Mouse (Mus musculus) c-Kit-positive CD71-negative TER-119-negative erythroid progenitor cells, embryonic 14.5 days (primary cell): ENCODE data around the gene Nck1.

ENCODE experiments used
- DNase-seq: peaks from one replicate; pipeline ENCODE4 v3.0.0-alpha.2; 2013; ENCODE audit warnings: low read depth

Gene Nck1

DNA sequence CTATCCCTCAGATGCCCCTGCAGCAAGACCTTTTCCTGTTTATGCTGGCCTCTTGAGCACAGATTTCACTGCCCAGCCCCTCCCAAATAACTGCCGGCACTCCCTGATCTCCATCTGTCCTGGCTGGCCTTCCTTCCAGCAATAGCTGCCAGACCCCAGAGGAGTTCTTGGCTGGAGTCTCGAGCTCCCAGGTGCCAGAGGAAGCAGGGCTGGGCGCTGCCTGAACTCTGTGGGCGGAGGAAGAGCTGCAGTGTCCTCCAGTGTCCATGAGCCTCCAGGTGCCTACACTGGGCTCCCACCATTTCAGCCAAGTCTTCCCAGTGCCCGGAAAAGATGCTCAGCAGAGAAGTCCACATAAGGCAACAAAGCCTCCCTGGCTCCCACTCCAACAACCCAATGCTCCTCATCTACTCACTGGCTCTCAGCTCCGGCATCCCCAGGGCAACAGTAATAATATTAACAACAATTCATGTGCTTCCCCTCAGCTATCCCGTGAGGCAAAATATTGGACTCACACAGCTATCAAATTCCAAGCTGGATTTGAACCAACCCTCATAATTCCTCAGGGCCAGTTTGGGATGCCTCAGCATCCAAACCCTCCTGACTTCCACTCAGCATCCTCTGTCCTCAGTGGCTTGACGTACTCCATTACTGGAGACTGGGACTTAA lies 74.9 kb downstream of the Nck1 start:
- DNase-seq, result no peak

DNA sequence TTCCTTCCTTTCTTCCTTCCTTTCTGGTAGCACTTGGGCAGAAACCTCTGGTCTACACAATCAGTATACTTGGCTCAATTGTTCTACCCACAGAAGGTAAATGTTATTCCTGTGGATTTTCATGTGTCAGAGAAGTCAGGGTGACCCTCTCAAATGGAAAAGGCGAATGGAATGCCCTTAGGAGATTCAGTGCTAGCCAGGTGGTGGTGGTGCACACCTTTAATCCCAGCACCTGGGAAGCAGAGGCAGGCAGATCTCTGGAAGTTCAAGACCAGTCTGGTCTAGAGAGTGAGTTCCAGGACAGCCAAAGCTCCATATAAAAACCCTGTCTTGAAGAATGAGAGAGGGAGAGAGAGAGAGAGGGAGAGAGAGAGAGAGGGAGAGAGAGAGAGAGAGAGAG lies 75.7 kb downstream of the Nck1 start:
- DNase-seq, result no peak

DNA sequence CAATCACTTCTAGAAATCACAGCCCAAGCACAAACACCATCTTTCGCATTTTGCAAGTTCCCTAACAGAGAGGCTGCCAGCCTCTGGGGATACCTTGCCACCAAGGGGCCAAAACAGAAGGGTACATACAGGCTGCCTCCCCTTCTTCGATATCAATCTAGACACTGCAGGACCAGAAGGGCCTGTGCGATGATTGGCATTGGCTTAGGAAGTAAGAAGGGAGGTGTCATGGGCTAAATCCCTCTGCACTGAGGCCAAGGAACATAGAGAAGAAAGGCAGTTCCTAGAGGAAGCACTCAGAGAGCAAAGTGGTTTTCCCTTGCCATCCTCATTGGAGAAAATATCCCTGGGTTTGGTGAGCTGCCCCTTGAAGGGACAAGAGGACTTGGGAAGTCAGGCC lies 76.3 kb downstream of the Nck1 start:
- no peak for DNase-seq

DNA sequence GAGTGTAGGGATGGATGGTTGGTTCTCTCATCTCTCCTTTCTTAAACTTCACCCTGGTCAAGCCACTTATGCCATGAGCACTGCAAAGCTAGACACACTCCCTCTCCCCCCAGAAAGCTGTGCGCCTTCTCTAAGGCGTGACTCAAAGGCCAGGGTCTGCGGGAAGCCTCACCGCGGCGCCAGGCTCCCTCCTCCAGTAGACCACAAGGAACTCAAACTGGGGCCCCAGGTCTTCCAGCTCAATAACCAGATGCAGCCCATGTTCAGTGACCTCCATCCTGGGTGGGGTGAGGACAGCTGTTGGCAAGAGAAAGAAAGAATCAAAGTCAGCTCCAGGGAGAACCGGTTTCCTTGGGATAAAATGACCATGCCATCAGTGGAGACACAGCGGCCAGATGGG lies 77.8 kb downstream of the Nck1 start:
- no peak for DNase-seq

DNA sequence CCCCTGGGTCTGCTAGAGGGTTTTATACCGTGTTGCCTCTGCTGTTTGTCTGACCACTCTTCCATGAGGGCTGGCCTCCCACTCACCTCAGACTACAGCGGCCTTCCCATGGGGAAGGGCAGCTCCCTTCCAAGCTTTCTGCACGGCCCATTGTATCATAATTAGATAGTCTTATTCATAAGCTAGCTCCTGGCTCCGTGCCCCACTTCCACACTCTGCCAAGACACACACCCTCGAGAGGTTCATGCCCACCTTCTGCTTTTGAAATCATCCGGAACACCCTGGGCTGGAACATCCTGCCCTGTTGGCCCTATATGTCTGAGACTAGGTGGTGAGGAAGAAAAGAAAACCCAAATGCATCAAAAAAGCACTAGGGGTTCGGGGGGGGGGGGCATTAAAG lies 78.3 kb downstream of the Nck1 start:
- DNase-seq, result no peak

DNA sequence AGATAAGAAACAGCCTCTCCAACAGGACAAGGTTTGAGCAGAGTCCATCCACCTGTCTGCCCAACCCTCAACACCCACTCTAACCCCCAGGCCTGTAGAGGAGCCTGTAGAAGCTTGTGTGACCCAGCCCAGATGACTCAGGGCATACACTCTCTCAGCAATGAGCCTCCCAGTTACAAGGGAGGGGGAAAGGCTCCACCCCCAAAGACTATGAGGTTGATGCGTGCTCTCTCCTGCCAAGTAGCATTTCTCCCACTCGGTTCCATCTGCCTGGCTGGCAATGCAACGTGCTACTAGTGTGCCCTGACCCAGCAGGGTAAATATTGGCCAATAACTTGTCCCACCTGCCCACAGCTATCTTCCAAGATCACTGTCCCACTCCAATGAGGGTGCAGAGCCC lies 79.2 kb downstream of the Nck1 start:
- DNase-seq, result no peak

DNA sequence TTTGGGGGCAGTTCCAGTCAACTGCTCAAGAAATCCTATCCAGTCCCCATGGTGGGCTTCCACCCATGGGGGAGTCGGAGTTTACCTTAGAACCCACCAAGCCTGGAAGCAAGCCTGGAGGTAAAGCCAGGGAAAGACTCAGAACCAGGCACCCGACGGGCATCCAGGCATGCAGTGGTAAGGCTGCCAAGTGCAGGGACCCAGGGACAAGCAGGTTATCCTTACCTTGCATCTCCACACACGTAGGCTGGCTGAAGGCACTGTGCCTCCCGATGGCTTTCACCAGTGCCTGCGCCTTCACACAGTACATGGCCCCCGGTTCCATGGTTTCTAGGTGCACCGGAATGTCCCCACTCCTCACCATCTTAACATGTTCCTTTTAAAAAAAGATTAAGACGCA lies 79.9 kb downstream of the Nck1 start:
- DNase-seq, result no peak

DNA sequence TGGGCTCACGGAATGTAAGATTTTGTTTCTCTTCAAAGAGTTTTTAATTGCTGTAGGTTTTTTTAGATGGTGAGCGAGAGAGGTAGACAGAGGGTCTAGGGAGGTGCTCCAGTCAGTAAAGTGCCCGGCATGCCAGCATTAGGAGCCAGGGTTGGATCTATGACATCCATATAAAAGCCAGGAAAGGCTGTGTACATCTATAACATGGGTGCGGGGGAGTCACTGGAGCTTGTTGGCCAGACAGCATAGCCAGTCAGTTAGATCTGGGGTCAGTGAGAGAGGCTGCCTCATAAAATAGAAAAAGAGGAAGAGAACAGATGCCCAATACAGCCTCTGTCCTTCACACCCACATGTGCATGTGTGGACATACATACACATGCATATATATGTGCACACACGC lies 80.6 kb downstream of the Nck1 start:
- no peak for DNase-seq

DNA sequence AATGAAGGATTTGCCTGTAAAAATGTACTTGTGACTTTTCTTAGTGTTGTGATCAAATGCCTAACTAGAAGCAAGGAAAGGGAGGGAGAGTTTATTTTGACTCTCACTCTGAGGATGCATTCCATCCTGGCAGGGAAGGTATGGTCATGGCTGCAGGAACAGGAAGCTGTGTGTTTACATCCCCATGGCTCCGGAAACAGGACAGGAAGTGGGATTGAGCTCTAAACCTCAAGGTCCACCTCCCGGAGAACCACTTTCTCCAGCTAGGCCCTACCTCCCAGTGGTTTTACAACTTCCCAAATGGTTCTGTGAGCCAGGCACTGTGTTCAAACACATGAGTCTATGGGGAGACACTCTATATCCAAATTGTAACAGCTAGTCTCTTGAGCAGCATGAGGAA lies 82.2 kb downstream of the Nck1 start:
- no peak for DNase-seq

DNA sequence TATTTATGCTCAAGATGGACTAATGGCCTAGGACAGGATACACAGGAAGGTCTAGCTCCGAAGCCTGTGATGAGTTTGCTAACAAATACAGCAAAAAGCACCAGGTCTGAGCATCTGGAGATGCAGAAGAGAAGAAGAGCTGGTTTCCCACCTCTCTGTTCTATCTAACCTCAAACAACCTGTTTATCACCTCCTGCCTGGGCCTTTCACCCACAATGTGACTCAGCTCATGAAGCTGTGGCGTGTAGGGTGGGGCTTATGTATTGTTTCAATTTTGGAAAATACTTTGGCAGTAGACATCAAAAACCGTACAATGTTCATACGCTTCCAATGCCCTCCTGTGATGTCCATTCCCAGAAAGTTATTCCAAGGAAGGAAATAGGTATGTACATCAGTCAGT lies 83.8 kb downstream of the Nck1 start:
- no peak for DNase-seq

DNA sequence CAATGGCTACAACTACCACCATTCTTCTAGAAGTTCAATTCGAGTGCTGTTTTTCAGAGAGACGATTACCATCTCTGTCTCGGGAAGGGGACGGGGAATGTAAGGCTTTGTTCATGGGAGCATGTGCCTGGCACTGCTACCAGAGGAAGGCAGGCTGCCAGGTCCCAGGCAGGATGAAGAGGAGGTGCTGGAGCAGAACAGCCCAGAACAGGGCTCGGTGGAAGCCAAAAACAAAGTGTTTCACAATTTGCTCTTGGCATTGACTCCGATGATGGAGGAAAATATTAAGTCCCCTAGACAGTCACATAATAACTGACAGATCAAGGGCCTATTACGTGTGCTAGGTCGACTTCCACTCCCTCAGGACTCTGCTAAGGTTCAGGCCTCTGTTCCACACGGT lies 84.3 kb downstream of the Nck1 start:
- no peak for DNase-seq

DNA sequence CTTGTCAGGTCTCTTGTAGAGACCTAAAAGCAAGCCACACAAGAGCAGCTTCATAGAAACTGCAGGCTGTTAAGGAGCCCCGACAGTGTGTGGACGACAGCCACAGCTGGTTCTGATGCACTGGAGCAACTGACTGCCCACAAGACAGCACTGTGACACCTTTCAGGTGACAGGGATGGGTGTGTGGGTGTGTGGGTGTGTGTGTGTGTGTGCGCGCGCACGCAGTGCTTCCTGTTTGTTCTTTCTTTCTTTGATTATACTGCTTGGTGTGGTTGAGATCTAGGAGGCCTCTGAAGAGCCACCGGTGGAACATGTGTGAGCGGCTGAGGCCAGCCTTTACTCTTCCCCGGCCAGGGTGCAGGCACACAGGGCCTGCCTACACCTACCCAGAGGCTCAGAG lies 85.7 kb downstream of the Nck1 start:
- DNase-seq, result no peak

DNA sequence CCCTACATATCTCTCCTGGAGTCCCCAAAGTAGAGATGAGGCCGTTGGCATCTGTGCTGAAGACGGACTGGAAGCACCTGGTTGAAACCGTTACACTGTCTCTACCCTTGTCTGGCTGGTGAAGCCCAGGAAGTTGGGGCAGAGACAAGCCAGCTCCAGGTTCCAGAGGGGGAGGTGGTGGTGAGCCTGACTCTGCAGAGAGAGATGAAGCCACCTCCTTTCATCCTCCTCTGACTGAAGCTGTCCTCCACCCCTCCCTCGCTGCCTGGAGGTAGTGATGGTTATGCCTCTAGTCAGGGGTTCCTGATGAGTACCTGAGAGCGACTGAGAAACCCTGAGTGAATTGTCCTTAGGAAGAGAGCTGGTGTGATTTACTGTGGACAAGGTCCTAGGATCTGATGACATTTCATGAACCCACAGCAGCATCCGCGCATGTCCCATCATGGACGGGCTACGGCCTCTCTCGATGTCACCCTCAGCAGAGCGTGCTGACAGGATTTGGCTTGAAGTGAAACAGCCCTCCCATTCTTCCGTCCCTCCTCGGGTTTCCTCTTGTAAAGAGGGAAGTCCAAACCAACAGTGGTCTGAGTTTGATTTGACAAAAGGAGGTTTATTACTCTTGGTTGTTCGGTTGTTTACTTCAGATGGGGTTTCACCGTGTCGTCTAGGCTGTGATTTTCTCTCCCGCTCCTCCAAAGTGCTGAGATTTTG lies 87.8 kb downstream of the Nck1 start:
- DNase-seq, result no peak

DNA sequence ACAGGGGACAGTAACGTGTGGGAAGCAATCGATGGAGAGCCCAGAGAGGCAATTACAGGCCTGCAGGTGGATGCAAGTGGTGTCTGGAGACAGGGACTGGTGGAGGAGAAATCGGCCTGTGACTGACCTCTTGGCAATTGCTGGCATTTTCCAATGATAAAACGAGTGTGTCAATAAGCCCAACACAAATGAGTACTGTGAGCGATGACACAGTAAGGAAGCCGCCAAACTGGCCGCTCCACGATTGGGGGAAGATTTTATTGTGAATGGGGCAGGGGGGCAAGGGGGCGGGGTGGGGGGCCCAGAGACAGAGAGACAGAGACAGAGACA lies 91.3 kb downstream of the Nck1 start:
- no peak for DNase-seq

DNA sequence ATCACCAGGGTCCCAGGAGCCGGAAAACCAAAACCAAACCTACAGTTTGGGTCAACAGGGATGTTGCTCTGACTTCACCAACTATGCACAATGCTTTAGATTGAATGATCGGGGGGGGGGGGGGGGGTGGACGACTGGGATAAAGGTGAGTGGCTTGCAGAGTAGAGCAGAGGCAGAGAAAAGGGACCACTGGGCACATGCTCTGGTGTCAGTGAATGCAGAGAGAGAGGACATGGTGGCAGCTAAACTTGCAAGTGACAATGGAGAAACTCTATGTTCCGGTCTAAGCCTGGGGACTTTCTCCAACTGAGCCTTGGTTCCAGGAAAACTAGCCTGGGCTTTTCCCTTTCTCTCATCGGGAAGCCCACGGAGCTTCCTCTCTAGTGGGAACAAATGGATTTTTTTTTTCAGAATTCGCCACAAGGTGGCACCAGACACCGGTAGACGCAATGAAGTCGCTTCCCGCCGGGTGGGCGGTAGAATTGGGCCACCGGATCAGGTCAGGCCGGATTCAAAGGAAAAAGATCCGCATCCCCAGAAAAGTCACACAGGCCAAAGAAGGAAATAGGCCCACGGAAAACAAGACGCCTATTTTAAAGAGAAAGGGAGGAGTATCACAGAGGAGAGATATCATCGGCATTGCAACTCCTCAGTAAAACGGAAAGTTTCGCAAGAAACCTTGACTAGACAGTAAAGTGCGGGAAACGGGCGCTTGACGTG lies 91.8 kb downstream of the Nck1 start:
- peak; percentile 63 for DNase-seq

DNA sequence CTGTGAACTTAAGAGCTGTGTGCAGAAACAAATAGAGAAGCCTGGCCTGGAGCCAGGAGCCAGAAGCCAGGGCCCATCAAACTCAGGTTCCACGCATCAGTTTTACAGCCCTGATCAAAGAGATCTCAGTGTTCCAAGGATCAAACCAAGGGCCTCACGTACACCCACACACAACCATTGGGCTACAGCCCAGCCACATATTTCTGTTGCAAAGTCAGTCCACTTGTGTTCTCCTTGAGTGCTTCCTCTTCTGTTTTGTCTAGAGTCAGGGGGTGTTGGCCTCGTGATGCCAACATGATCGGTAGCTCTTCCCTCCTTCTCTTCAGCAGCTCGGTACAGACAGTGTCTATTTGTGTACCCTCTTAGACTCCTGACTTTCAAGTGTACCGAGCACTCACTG lies 93.5 kb downstream of the Nck1 start:
- no peak for DNase-seq

DNA sequence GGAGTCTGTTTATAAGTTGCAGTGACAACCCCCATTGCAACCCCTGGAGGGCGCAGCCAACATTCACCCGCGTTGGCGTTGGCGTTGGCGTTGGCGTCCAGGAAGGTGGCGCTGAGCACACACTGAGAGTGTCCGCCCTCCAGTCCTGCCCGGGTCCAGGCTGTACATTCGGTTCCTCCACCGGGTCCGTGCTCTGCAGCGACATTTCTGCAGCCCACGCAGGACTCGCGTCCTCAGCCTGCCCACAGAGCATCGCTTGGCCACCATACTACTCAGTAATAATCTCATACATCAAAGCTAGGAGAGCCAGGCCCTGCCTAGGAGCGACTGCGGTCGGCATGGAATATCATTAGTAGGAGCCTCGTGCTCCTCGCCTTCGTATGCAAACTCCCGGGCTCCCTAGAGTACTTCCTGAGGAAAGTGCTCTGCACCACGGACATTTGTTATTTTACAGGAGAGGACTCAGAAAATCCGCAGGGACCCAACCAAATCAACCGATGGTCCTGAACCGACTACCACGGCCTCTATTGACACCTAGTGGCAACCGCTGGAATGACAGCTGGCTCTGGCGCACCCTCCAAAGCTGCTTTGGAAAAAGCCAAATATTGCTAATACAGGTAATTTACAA lies 99.8 kb downstream of the Nck1 start:
- DNase-seq, result peak; percentile 60
